Mouse (Mus musculus): Measurements from ENCODE around the gene Arhgdib. TPM values are rescaled to one million over a fixed set of nuclear protein-coding genes. Genes with fewer than 3 reads are reported as not detected.

Gene Arhgdib
- total and polyA plus RNA-seq, 3 experiments = 24.0 to 41.7 (median 30.4) TPM

DNA sequence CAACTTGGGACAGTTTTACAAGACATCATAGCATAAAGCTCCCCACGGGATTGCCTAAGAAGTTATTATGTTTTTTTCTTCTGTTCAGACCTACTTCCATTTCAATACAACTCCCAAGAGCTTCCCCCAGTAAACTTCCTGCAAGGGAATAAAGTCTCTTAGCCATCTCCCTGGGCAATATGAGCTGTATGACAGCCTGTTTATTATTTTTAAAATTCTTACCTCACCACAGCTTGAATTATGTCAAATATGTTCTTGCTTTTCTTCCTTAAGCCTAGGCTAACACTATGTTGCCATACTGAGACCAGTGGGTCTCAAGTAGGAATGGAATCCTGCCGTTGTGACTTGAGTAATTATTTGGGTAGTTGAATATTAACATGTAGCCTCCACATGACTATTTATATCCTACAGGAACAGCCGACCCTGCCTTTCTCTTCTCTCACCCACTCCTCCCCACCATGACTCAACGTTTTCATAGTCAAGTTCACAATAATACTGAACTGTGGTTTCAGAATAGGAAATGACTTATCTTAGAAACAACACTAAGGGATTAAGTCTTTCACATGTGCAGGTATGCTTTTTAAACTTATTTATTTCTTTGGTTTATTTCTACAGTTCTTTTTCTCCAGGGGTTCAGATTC is 41.2 kb downstream of the Arhgdib start:
- Histone ChIP-seq H3K79me2 (replicated peaks; ENCODE audit: control insufficient read depth, insufficient read depth, low read length) (no peaks in the 10 kb centered on the region), H3K4me1 (ENCODE audit: control insufficient read depth, insufficient read depth, low read length) (peaks cover 15% of the 10 kb centered on the region), H3K4me3 (no peak overlapping the region), H3K9ac (ENCODE audit: low read depth, low read length) (no peak overlapping the region), H3K36me3 (ENCODE audit: control insufficient read depth, insufficient read depth, low read length) (no peaks in the 10 kb centered on the region; the same call in 1 of the 2 replicates), H3K27me3 (ENCODE audit: control insufficient read depth, insufficient read depth, low read length) (no peaks in the 10 kb centered on the region), H3K27ac (peak overlapping the region; percentile 61)
- intact Hi-C loops (cut with DNase I) = no loop called here
- DNase-seq = no peak
- TF ChIP-seq CTCF (IDR thresholded peaks at IDR 0.05) (no peak), POLR2A (IDR thresholded peaks at IDR 0.05; ENCODE audit: insufficient read depth, low read depth, low read length) (no peak), EP300 (IDR thresholded peaks at IDR 0.05; ENCODE audit: insufficient read depth, low read depth, low read length) (no peak)
- 28% methylated on average over 4 of the region's 4 CpGs for WGBS

GRCm38 (mm10) chr6:136898954-136899353 is 42.7 kb downstream of the Arhgdib start:
- TF ChIP-seq POLR2A (IDR thresholded peaks at IDR 0.05; ENCODE audit: insufficient read depth, low read depth, low read length) = no peak
- no peaks in the 10 kb centered on the region for H3K79me2 ChIP-seq (replicated peaks; ENCODE audit: control insufficient read depth, insufficient read depth, low read length)
- H3K36me3 ChIP-seq (ENCODE audit: control insufficient read depth, insufficient read depth, low read length) = no peaks in the 10 kb centered on the region; the same call in 1 of the 2 replicates
- 31% methylated on average over 2 of the region's 2 CpGs for WGBS
- H3K4me1 ChIP-seq (ENCODE audit: control insufficient read depth, insufficient read depth, low read length) = peaks cover 17% of the 10 kb centered on the region
- no peaks in the 10 kb centered on the region for H3K27me3 ChIP-seq (ENCODE audit: control insufficient read depth, insufficient read depth, low read length)
- peak overlapping the region; percentile 63 for H3K27ac ChIP-seq
- intact Hi-C loops (cut with DNase I) = no loop called here
- H3K9ac ChIP-seq (ENCODE audit: low read depth, low read length) = no peak overlapping the region
- DNase-seq = no peak
- H3K4me3 ChIP-seq = no peak overlapping the region

- Histone ChIP-seq H3K27me3 (ENCODE audit: control insufficient read depth, insufficient read depth, low read length) (no peaks in the 10 kb centered on the region), H3K36me3 (ENCODE audit: control insufficient read depth, insufficient read depth, low read length) (no peaks in the 10 kb centered on the region; the same call in 1 of the 2 replicates), H3K4me3 (no peak overlapping the region), H3K27ac (peak overlapping the region; percentile 63), H3K4me1 (ENCODE audit: control insufficient read depth, insufficient read depth, low read length) (peaks cover 18% of the 10 kb centered on the region), H3K9ac (ENCODE audit: low read depth, low read length) (0 out of 2 replicates have a peak overlapping the region, but pooled peaks have one; percentile 1), H3K79me2 (replicated peaks; ENCODE audit: control insufficient read depth, insufficient read depth, low read length) (no peaks in the 10 kb centered on the region)
- peak; percentile 84; the same call in 1 of the 2 replicates for TF ChIP-seq EP300 (IDR thresholded peaks at IDR 0.05; ENCODE audit: insufficient read depth, low read depth, low read length)
- TF ChIP-seq POLR2A (IDR thresholded peaks at IDR 0.05; ENCODE audit: insufficient read depth, low read depth, low read length) = no peak
- intact Hi-C loops (cut with DNase I) = no loop called here
- peak; percentile 39 to 59 for DNase-seq
- 19% methylated on average over 4 of the region's 4 CpGs for WGBS
Observed at GRCm38 (mm10) chr6:136898222-136898621, 43.5 kb downstream of the Arhgdib start.

GRCm38 (mm10) chr6:136897789-136898188 is 43.9 kb downstream of the Arhgdib start:
- intact Hi-C loops (cut with DNase I) = no loop called here

DNA sequence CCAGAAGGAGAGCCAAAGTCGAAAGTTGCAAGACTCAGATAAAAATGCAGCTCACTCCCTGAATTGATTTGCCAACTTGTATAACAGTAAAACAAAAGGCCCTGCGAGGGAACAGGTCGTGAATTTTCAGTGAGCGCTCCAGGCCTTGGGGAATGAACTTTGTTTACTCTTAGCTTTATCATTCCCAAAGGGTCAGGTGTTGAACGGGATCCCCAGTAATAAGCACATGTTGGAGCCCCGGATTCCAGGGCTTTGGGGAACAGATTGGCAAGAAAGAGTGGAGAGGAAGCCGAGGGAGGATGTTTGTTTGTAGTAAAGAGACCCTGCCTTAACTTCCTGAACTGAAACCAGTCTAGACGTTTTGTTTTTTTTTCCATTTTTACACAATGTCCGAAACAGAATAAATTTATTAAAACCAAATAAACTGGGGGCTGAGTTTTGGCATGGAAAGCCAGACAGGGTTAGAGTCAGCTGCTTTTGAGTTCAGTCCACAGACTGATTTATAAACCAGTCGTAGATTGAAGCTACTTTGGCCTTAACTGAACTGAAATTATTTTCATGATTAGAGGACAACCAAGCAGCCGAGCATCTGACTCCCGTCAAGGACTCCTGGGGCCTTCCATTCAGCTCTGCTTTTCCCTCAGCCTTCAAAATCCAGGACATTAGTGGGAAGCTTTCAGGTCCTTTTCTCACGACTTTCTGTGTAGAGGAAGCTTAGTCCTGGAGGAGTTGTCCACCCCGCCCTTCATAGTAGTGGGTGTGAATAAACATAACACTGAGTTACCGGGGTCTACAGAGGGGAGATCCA is 47.0 kb downstream of the Arhgdib start:
- no peaks in the 10 kb centered on the region for H3K27me3 ChIP-seq (ENCODE audit: control insufficient read depth, insufficient read depth, low read length)
- intact Hi-C loops (cut with DNase I) = no loop called here
- H3K36me3 ChIP-seq (ENCODE audit: control insufficient read depth, insufficient read depth, low read length) = no peaks in the 10 kb centered on the region; the same call in 1 of the 2 replicates
- H3K9ac ChIP-seq (ENCODE audit: low read depth, low read length) = no peak overlapping the region
- H3K4me1 ChIP-seq (ENCODE audit: control insufficient read depth, insufficient read depth, low read length) = peaks cover 20% of the 10 kb centered on the region
- WGBS = 31% methylated on average over 15 of the region's 15 CpGs
- peak overlapping the region; percentile 70 for H3K27ac ChIP-seq
- peak in 1 of 2 experiments; percentile 48 for DNase-seq
- no peaks in the 10 kb centered on the region for H3K79me2 ChIP-seq (replicated peaks; ENCODE audit: control insufficient read depth, insufficient read depth, low read length)
- no peak overlapping the region for H3K4me3 ChIP-seq
- TF ChIP-seq EP300 (IDR thresholded peaks at IDR 0.05; ENCODE audit: insufficient read depth, low read depth, low read length) = 0 out of 2 replicates have a peak, but pooled peaks have one; percentile 17
- TF ChIP-seq POLR2A (IDR thresholded peaks at IDR 0.05; ENCODE audit: insufficient read depth, low read depth, low read length) = 0 out of 2 replicates have a peak, but pooled peaks have one; percentile 23
- TF ChIP-seq CTCF (IDR thresholded peaks at IDR 0.05) = no peak

More at GRCm38 (mm10) chr6:136897789-136898188, 43.9 kb downstream of the Arhgdib start:
- Histone ChIP-seq H3K4me1 (ENCODE audit: control insufficient read depth, insufficient read depth, low read length) (peaks cover 18% of the 10 kb centered on the region), H3K4me3 (no peak overlapping the region), H3K79me2 (replicated peaks; ENCODE audit: control insufficient read depth, insufficient read depth, low read length) (no peaks in the 10 kb centered on the region), H3K27ac (peak overlapping the region; percentile 63), H3K27me3 (ENCODE audit: control insufficient read depth, insufficient read depth, low read length) (no peaks in the 10 kb centered on the region), H3K9ac (ENCODE audit: low read depth, low read length) (no peak overlapping the region), H3K36me3 (ENCODE audit: control insufficient read depth, insufficient read depth, low read length) (no peaks in the 10 kb centered on the region; the same call in 1 of the 2 replicates)
- WGBS = 44% methylated on average over 4 of the region's 4 CpGs
- no peak for TF ChIP-seq CTCF (IDR thresholded peaks at IDR 0.05)
- no peak for TF ChIP-seq EP300 (IDR thresholded peaks at IDR 0.05; ENCODE audit: insufficient read depth, low read depth, low read length)
- 0 out of 2 replicates have a peak, but pooled peaks have one; percentile 14 for TF ChIP-seq POLR2A (IDR thresholded peaks at IDR 0.05; ENCODE audit: insufficient read depth, low read depth, low read length)
- DNase-seq = peak in 1 of 2 experiments; percentile 52

Data from heart, adult 2 months (tissue).